Mouse (Mus musculus) myocyte (in vitro differentiated cells): ENCODE measurements at regions not wholly inside any gene's neighbourhood (a gene's known extent, or its start where the extent isn't known, plus 50 kb on each side); places are given as distances from the start of the nearest gene placed in this dataset.

ENCODE experiments used
- H3K27me3 ChIP-seq: one replicate; pipeline ENCODE4 v1.6.1; 2011; ENCODE audit not compliant: control insufficient read depth, insufficient read depth, insufficient read length
- H3K36me3 ChIP-seq: one replicate; pipeline ENCODE4 v1.6.1; 2011; ENCODE audit not compliant: control insufficient read depth, insufficient read depth
- H3K4me2 ChIP-seq: one replicate; pipeline ENCODE4 v1.6.1; 2011; ENCODE audit warnings: low read depth, control low read depth
- H3K4me3 ChIP-seq: one replicate; pipeline ENCODE4 v1.5.1; 2011; ENCODE audit warnings: mild to moderate bottlenecking, control low read depth, moderate library complexity
- H3K79me2 ChIP-seq: one replicate; pipeline ENCODE4 v1.6.1; 2011; ENCODE audit not compliant: control insufficient read depth, insufficient read depth
- H3ac ChIP-seq: one replicate; pipeline ENCODE4 v1.6.1; 2011; ENCODE audit not compliant: control insufficient read depth, insufficient read length
- CEBPB ChIP-seq: IDR thresholded peaks from 2 replicates; pipeline ENCODE4 v1.6.1; 2011; ENCODE audit warnings: mild to moderate bottlenecking, moderate library complexity; ENCODE audit not compliant: poor library complexity, insufficient read depth, severe bottlenecking
- E2F4 ChIP-seq: IDR thresholded peaks from one replicate; pipeline ENCODE4 v1.6.1; 2011; ENCODE audit warnings: mild to moderate bottlenecking, control low read depth, moderate library complexity; ENCODE audit not compliant: insufficient read depth
- MAX ChIP-seq: IDR thresholded peaks from one replicate; pipeline ENCODE4 v1.6.1; 2011; ENCODE audit warnings: low read depth, mild to moderate bottlenecking, control low read depth
- MYOD1 ChIP-seq, 3 experiments: IDR thresholded peaks; one replicate each; pipeline ENCODE4 v1.6.1; 2011; ENCODE audit warnings: control low read depth in 2 of 3, low read depth in 2 of 3, mild to moderate bottlenecking in 2 of 3, moderate library complexity in 1 of 3; ENCODE audit not compliant: insufficient read length in 2 of 3, control insufficient read depth in 1 of 3
- MYOG ChIP-seq, 3 experiments: IDR thresholded peaks; one replicate each; pipeline ENCODE4 v1.6.1; 2011; ENCODE audit warnings: control low read depth in 2 of 3, low read depth in 2 of 3, mild to moderate bottlenecking in 2 of 3; ENCODE audit not compliant: insufficient read length in 2 of 3, control insufficient read depth in 1 of 3, insufficient read depth in 1 of 3
- POLR2A ChIP-seq: IDR thresholded peaks from one replicate; pipeline ENCODE4 v1.6.1; 2011; ENCODE audit warnings: low read depth, mild to moderate bottlenecking, control low read depth, moderate library complexity; ENCODE audit not compliant: insufficient read length
- POLR2AphosphoS2 ChIP-seq: IDR thresholded peaks from one replicate; pipeline ENCODE4 v1.6.1; 2011; ENCODE audit warnings: low read depth, control low read depth; ENCODE audit not compliant: insufficient read length
- REST ChIP-seq: IDR thresholded peaks from one replicate; pipeline ENCODE4 v1.6.1; 2011; ENCODE audit warnings: mild to moderate bottlenecking, control low read depth, moderate library complexity; ENCODE audit not compliant: insufficient read depth, insufficient read length
- SRF ChIP-seq: IDR thresholded peaks from one replicate; pipeline ENCODE4 v1.6.1; 2011; ENCODE audit warnings: low read depth; ENCODE audit not compliant: control insufficient read depth, insufficient read length
- TCF12 ChIP-seq: IDR thresholded peaks from one replicate; pipeline ENCODE4 v1.6.1; 2011; ENCODE audit warnings: mild to moderate bottlenecking, control low read depth; ENCODE audit not compliant: poor library complexity, insufficient read depth, severe bottlenecking
- TCF3 ChIP-seq: IDR thresholded peaks from one replicate; pipeline ENCODE4 v1.6.1; 2011; ENCODE audit warnings: low read depth, control low read depth; ENCODE audit not compliant: insufficient read length
- USF1 ChIP-seq: IDR thresholded peaks from one replicate; pipeline ENCODE4 v1.6.1; 2011; ENCODE audit warnings: low read depth, mild to moderate bottlenecking, control low read depth, moderate library complexity

DNA sequence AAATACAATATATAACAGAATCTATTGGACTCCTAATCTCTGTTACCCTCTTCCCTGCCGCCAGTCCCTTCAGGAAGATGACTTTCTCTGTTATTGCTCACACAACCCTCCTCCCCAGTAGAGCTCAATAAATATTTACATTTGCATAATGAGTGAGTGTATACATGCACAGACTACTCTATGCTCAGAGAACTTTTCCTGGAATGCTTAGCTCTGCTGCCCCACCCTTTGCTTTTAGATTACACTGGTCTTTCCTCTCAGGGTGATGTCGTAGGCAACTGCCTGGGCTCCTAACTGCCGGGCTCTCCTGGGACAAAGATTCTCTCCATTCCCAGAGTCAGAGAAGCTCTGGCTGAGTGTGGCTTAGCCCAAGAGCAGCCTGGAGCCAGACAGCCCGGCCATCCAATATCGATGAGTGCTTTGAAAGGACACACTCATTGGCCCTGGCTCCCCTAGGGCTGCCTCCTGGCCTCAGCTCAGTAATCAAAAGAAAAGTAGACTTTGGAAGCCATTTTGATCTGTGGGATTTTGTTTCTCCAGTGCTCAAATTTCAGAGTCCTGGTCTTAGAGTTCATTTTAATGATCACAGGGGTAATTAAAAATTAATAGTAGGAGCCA, 109.2 kb upstream of the Cdh4 start:
- H3ac ChIP-seq = no peak overlapping the region
- TF ChIP-seq SRF = no peak
- no peak for TF ChIP-seq POLR2A
- no peak for TF ChIP-seq USF1
- TF ChIP-seq MYOG (IDR thresholded peaks at IDR 0.05; ENCODE audit: control insufficient read depth in 1 of 3, insufficient read depth in 1 of 3, insufficient read length in 2 of 3, low read depth in 2 of 3) = no peak
- no peak for TF ChIP-seq TCF3
- TF ChIP-seq MAX = no peak
- TF ChIP-seq TCF12 = no peak
- no peak for TF ChIP-seq POLR2AphosphoS2
- no peak for TF ChIP-seq CEBPB
- TF ChIP-seq E2F4 = no peak
- TF ChIP-seq REST = no peak
- TF ChIP-seq MYOD1 (IDR thresholded peaks at IDR 0.05; ENCODE audit: control insufficient read depth in 1 of 3, insufficient read length in 2 of 3, low read depth in 2 of 3) = no peak
- no peak overlapping the region for H3K4me3 ChIP-seq
- no peaks in the 10 kb centered on the region for H3K27me3 ChIP-seq
- no peak overlapping the region for H3K4me2 ChIP-seq
- H3K36me3 ChIP-seq = no peaks in the 10 kb centered on the region
- H3K79me2 ChIP-seq = no peaks in the 10 kb centered on the region

DNA sequence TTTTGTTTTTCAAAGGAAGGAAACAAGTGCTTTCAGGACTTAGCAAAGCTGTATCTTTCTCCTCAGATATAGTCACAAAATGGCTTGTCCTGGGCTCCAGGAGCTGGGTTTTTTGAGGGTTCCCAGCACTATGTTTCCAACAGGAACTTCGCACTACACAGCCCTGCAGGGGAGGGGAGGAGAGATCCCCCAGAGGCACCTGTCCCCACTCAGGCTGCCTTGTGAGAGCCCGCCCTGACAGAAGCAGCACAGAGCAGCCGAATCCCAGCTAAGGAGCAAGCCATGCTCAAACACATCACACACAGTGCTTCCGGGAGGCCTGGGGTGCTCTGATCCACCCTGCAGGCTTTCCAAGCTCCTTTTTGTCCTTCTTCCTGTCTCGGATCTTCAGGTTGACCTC, 108.6 kb upstream of the Cdh4 start:
- Histone ChIP-seq H3K36me3 (no peaks in the 10 kb centered on the region), H3K27me3 (no peaks in the 10 kb centered on the region), H3ac (no peak overlapping the region), H3K79me2 (no peaks in the 10 kb centered on the region), H3K4me2 (no peak overlapping the region), H3K4me3 (no peak overlapping the region)
- TF ChIP-seq CEBPB = no peak
- TF ChIP-seq TCF3 = no peak
- no peak for TF ChIP-seq TCF12
- TF ChIP-seq POLR2A = no peak
- no peak for TF ChIP-seq MAX
- TF ChIP-seq MYOG (IDR thresholded peaks at IDR 0.05; ENCODE audit: control insufficient read depth in 1 of 3, insufficient read depth in 1 of 3, insufficient read length in 2 of 3, low read depth in 2 of 3) = no peak
- no peak for TF ChIP-seq REST
- no peak for TF ChIP-seq MYOD1 (IDR thresholded peaks at IDR 0.05; ENCODE audit: control insufficient read depth in 1 of 3, insufficient read length in 2 of 3, low read depth in 2 of 3)
- TF ChIP-seq E2F4 = no peak
- TF ChIP-seq POLR2AphosphoS2 = no peak
- no peak for TF ChIP-seq USF1
- no peak for TF ChIP-seq SRF

DNA sequence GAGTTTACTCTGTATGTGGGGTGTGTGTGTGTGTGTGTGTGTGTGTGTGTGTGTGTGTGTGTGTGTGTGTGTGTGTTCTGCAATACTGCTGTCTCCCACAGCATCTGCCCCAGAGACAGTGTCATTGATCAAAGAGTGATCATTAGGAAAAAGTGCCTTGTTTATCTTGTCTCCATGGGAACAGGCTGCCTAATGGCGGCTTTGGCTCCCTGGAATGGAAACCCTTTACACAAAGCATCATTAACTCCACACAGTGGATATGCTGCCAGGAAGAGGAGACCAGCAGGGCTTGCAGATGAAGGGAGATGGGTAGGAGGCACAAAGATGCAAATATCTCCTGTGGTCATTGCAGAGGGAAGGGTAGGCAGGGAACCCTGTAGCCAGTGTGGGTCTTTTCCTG, 106.0 kb upstream of the Cdh4 start:
- H3K4me2 ChIP-seq = no peak overlapping the region
- no peak for TF ChIP-seq TCF3
- no peak for TF ChIP-seq MYOG (IDR thresholded peaks at IDR 0.05; ENCODE audit: control insufficient read depth in 1 of 3, insufficient read depth in 1 of 3, insufficient read length in 2 of 3, low read depth in 2 of 3)
- TF ChIP-seq E2F4 = no peak
- no peak for TF ChIP-seq POLR2A
- no peak for TF ChIP-seq REST
- no peak for TF ChIP-seq CEBPB
- no peak for TF ChIP-seq MYOD1 (IDR thresholded peaks at IDR 0.05; ENCODE audit: control insufficient read depth in 1 of 3, insufficient read length in 2 of 3, low read depth in 2 of 3)
- no peak for TF ChIP-seq TCF12
- TF ChIP-seq POLR2AphosphoS2 = no peak
- TF ChIP-seq USF1 = no peak
- TF ChIP-seq SRF = no peak
- no peak for TF ChIP-seq MAX

DNA sequence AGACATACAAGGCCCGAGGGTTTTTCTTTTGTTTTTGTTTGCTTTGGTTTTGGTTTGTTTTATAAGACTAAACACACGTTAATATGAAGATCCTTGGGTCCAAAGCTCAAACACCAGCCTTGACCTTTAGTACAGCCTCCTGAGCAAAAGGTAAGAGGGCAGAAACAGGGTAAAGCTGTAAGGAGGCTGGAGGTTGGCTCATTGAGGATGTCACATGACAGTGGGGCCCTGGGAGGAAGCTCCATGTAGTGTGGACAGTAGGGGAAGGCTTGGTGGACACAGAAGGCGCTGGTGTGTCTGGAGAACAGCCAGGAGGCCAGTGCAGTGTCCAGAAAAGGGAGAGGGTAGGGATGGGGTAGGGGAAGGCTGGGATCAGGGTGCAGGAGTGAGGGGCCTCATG, 89.6 kb upstream of the Cdh4 start:
- H3K27me3 ChIP-seq = no peaks in the 10 kb centered on the region
- H3ac ChIP-seq = no peak overlapping the region
- no peak overlapping the region for H3K4me3 ChIP-seq
- H3K36me3 ChIP-seq = no peaks in the 10 kb centered on the region
- H3K79me2 ChIP-seq = no peaks in the 10 kb centered on the region
- H3K4me2 ChIP-seq = no peak overlapping the region
- TF ChIP-seq POLR2A (no peak), MAX (no peak), SRF (no peak), REST (no peak), E2F4 (no peak), POLR2AphosphoS2 (no peak), CEBPB (no peak), TCF12 (no peak), MYOG (IDR thresholded peaks at IDR 0.05; ENCODE audit: control insufficient read depth in 1 of 3, insufficient read depth in 1 of 3, insufficient read length in 2 of 3, low read depth in 2 of 3) (no peak), MYOD1 (IDR thresholded peaks at IDR 0.05; ENCODE audit: control insufficient read depth in 1 of 3, insufficient read length in 2 of 3, low read depth in 2 of 3) (no peak), TCF3 (no peak), USF1 (no peak)

More for the DNA sequence above, 106.0 kb upstream of the Cdh4 start:
- Histone ChIP-seq H3K4me3 (no peak overlapping the region), H3K27me3 (no peaks in the 10 kb centered on the region), H3ac (no peak overlapping the region), H3K79me2 (no peaks in the 10 kb centered on the region), H3K36me3 (no peaks in the 10 kb centered on the region)

GRCm38 (mm10) chr2:179354866-179355265, 87.4 kb upstream of the Cdh4 start:
- no peaks in the 10 kb centered on the region for H3K36me3 ChIP-seq
- H3ac ChIP-seq = no peak overlapping the region
- H3K4me3 ChIP-seq = no peak overlapping the region
- no peaks in the 10 kb centered on the region for H3K79me2 ChIP-seq
- no peaks in the 10 kb centered on the region for H3K27me3 ChIP-seq
- TF ChIP-seq POLR2AphosphoS2 = no peak
- no peak for TF ChIP-seq MAX
- TF ChIP-seq POLR2A = no peak
- TF ChIP-seq REST = no peak
- no peak for TF ChIP-seq TCF12
- TF ChIP-seq USF1 = no peak
- no peak for TF ChIP-seq E2F4
- TF ChIP-seq MYOG (IDR thresholded peaks at IDR 0.05; ENCODE audit: control insufficient read depth in 1 of 3, insufficient read depth in 1 of 3, insufficient read length in 2 of 3, low read depth in 2 of 3) = no peak
- no peak for TF ChIP-seq CEBPB
- no peak for TF ChIP-seq TCF3
- TF ChIP-seq MYOD1 (IDR thresholded peaks at IDR 0.05; ENCODE audit: control insufficient read depth in 1 of 3, insufficient read length in 2 of 3, low read depth in 2 of 3) = no peak
- no peak for TF ChIP-seq SRF
- H3K4me2 ChIP-seq = no peak overlapping the region
